Mouse (Mus musculus): ENCODE measurements at regions not wholly inside any gene's neighbourhood (a gene's known extent, or its start where the extent isn't known, plus 50 kb on each side); places are given as distances from the start of the nearest gene placed in this dataset. TPM values are rescaled to one million over a fixed set of nuclear protein-coding genes. Genes with fewer than 3 reads are reported as not detected.

Small RNAs in the stretch of these regions (microRNA-seq; reads per million reads assigned to microRNA genes)
- not detected for gene Mir1187

Data from left cerebral cortex, postnatal 4 days (tissue).